Mouse (Mus musculus): ENCODE measurements around the gene Cpne8. TPM values are rescaled to one million over a fixed set of nuclear protein-coding genes. Genes with fewer than 3 reads are reported as not detected.
"Not testable (repeated sequence)": the region's sequence is repeated elsewhere in the genome, so short reads cannot be mapped to it uniquely, and the experiment has no call there.

The Cpne8 gene
- total RNA-seq, 1 experiment from 2014 or later = 0.37 TPM

DNA sequence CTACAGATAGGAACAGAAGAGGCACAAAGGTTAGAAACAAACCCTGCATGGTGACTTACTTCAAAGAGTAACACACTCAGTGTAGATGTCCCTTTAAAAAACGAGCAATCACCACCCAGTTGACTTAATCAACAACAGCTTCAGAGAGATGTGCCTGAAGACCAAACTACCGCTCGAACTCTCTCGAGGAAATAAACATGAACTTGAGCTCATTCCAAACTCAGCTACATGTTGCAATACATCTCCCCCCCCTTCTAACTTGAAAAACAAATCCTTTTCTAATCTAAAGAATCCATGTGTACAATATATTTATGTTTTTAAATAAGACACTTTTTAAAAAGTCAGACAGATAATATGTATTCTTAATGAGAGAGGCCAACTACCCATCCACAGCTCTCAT is 59.5 kb downstream of the Cpne8 start:
- no peak for ATAC-seq (replicated peaks; ENCODE audit: low read depth, poor library complexity, severe bottlenecking)

DNA sequence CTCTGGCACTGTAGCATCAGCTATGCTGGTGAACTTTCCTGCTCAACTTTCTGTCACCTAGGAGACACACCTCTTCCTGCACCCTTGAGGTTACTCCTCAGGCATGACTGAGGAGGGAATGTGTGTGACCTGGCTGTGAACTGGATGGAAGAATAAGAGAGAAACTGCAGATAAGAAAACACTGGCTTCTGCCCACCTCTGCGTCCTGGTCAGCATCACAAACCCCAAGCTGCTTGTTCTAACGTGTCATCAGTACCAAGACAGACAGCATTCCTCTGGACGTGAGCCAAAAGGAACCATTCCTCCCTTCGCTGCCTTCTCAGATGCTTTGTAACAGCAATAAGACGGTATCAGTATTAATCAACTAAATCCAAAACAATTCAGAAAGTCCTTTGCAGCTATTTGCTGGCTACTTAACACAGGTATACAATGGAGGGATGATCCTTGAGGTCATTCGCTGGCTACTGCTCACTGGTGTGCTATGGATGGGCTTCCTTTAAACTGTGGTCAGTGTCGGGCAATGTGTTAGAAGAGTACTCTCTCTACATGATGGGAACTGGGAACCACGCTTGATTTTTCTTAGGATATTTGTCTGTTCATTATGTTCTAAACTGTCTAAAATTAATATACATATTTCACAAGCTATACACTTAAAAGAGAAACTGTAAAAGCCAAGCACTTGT is 63.0 kb downstream of the Cpne8 start:
- no peak for ATAC-seq (replicated peaks; ENCODE audit: low read depth, poor library complexity, severe bottlenecking)

DNA sequence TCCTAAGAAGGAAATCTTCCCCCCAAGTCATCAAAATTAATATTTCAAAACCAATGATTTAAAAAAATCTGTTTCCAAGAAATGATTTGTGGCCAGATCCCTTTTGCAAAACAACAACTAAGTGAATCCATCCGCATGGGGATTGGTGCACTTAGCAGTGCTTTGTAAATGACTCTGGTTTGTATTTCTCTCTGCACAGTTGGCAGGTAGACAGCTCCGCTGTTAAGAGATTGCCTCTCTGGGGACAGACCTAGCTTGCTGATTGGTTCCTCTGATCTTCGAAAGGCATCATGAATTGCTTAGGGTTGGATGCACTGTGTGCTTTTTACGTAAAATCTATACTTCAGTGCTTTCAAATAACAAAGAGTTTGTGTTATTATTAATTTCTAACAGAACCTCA is 68.5 kb downstream of the Cpne8 start:
- ATAC-seq (replicated peaks; ENCODE audit: low read depth, poor library complexity, severe bottlenecking) = not testable (repeated sequence)

DNA sequence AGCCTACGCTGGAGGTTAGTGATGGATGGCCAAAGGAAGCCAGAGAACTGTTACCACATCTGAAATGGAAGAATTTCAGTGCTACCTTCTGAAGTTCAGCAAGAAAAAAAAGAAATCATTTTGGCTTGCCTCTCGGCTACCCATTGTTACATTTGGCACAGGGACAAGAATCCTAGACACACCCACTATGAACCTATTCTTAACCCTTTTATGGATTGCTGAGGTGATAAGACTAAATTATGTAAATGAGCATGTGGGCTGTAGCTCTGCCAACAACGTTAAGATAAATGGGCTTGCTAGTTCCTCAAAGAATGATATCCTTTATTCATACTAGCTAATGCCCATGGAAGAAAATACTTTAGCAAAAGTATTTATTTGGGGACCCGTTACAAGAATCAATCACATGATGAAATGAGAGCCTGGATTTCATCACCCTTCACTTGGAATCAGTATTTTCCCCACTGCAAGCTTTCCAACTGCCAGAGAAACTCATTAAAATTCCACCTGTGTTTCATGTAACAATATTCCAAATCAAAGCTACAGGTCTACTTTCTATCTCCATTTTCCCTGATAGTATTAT is 69.3 kb downstream of the Cpne8 start:
- ATAC-seq (replicated peaks; ENCODE audit: low read depth, poor library complexity, severe bottlenecking) = no peak

DNA sequence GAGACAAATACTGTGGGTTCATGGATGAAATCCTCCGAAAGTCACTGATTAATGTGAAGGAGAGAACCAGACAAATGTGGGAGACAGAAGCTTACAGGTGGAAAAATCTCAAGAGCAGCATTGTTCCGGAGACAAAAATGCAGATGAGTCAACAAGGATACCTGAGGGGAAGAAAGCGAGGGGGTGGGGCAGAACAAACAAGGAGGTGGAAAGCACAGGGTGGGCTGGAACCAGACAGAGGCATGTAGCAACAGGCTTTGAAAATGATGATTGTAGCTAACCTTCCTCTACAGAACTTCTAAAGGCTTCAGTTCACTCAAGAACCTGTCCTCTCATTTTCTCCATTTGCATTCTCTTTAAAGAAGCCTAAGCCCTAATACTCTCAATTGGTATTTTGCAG is 70.9 kb downstream of the Cpne8 start:
- no peak for ATAC-seq (replicated peaks; ENCODE audit: low read depth, poor library complexity, severe bottlenecking)

DNA sequence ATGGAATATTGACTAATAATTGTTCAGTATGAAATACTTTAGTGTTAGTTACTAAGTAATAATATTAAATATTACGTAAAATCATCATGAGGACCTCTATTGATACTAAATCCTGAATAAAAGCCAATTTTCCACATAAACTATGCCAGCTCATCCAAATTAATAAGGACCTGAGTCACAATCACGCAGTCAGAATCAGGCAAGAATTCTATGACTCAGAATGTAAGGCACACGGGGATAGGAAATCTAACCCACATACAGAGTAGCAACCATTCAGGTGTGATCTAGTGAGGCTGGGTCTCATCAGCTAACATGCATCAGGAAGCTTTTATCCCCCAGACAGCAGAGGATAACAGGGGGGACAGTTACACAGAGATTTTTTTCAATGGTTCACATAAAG is 72.1 kb downstream of the Cpne8 start:
- no peak for ATAC-seq (replicated peaks; ENCODE audit: low read depth, poor library complexity, severe bottlenecking)

DNA sequence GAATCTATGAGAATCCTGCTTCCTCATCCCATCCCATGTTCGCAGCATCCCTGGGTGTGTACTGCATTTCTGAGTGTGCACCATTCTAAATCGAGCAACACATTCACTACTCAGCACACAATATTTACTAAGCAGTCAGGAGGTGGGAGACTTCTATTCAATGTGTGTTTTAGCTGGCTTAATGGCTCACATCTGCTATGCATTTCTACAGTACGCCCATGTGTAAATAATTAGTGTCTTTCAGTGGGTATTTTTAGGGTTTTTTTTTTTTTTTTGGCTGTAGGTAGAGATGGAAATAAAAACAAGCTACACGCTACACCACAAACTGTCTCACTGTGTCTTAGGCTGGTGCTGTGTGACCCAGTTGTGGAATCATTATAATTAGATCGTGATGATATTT is 75.6 kb downstream of the Cpne8 start:
- ATAC-seq (replicated peaks; ENCODE audit: low read depth, poor library complexity, severe bottlenecking) = no peak

DNA sequence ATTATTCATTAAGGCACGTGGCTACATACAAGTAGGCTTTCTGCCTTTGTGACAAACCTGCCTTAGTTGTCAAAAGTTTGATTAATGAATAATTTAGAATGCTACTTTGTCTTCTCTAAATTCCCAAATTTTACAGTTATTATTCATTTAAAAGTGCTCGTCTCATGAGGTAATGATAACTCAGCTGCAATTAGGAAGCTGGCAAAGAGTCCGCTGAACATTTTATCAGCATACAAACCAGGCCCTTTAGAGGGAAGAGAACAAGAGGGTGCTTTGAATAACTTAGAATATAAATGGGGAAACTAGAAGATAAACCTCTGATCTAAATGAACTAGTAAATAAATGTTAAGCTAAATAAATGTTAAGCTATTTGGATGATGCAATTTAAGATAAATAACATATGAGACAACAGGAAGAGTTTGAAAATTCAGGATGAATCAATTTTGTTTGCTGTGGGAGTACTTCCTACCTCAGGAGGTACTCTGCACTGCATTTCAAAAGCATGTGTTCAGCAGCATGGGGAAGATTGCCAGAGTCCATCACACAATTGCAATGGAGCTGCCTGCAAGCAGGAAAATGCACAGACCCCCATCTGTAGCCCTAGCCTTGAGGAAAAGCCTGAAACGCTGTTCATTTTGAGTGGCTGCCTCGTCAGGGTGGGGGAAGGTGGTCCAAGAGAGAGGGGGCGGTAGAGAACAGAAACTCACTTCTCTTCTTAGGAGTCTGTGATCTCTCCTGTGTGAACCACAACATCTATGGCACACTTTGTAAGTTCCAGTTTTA is 81.3 kb downstream of the Cpne8 start:
- ATAC-seq (replicated peaks; ENCODE audit: low read depth, poor library complexity, severe bottlenecking) = no peak

DNA sequence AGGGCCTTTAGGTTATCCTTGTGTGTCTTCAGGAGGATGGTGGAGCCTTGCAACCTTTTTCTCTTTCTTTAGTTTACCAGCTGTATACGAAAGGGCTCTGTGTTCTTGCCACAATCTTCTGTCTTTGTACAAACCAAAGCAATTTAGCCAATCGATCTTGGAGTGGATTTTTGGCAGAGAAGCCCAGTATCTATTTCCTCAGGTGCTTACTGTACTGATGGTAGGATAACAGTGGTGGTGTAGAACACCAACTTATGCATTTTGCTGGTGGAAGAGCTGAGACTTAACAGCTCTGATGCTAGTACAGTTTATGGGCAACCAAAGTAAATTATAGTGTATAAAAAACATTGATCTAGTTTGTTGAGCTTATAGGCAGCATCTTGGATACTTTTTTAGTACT is 83.6 kb downstream of the Cpne8 start:
- no peak for ATAC-seq (replicated peaks; ENCODE audit: low read depth, poor library complexity, severe bottlenecking)

DNA sequence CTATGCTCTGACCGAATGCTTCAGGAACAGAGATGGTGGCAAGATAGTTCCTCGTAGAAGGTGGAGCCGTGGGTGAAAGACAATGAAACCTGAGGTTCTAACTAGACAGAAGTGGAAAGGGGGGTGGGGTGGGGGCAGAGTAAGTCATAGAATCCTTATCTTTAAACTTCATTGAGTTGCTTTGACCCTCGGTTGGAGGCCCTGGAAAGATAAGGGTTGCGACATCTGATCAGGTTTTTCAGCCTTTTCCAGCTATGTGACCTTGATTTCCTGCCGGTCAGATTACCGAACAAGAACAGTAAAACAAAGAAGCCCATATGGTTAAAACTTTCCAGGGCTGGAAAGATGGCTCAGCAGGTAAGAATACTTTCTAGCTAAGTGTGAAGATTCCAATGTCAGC is 89.6 kb downstream of the Cpne8 start:
- no peak for ATAC-seq (replicated peaks; ENCODE audit: low read depth, poor library complexity, severe bottlenecking)

DNA sequence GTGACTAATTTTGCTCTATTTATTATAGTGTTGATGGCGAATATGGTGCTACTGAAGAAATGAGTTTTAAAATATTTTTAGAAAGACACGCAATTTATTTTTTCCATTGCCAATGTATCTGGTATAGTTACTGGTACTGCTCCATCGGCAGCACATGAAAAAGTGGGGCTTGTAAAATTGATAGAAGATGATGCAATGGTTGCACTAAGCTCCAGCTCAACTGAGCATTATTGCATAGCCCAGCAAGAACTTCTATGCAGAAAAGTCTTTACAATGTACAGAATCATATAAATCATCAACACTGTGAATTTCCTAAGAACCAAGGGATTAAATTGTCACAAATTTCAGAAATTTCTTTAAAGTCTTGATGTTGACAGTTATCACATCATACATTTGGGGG is 101.8 kb downstream of the Cpne8 start:
- no peak for ATAC-seq (replicated peaks; ENCODE audit: low read depth, poor library complexity, severe bottlenecking)

DNA sequence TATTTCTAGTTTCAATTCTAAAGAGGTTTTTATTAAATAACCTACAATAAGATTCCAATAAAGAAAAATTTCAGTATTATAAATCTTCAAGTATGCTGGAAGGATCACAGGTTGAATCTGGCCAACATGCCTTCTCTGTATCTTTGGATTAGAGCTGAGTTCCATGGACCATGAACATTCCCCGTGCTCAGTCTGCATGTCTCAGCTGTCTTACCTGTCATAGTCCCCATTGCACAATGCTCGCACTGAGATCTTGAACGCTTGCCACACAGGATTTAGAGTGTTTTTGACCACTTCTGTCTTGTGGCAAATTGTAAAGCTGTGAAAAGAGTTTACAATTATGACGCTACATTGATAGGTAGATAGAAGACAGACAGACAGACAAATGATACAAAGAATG is 110.0 kb downstream of the Cpne8 start:
- no peak for ATAC-seq (replicated peaks; ENCODE audit: low read depth, poor library complexity, severe bottlenecking)

DNA sequence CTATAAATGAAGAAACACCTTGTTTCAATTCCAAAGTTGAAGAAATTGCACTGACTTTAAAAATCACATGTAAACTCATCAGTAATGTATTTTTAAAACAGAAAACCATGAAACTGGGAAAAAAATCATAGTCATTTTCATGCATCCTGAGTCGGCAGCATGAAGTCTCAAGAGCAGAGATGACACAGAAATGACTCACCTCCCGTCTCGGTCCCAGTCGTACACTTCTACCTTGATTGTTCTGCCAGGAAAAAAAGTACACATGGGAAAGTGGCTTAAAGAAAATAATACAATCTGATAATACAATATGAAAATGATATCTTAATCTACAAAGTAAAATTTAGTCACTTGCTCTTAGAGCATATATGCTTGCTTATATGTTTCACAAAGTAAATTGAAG is 111.2 kb downstream of the Cpne8 start:
- no peak for ATAC-seq (replicated peaks; ENCODE audit: low read depth, poor library complexity, severe bottlenecking)

DNA sequence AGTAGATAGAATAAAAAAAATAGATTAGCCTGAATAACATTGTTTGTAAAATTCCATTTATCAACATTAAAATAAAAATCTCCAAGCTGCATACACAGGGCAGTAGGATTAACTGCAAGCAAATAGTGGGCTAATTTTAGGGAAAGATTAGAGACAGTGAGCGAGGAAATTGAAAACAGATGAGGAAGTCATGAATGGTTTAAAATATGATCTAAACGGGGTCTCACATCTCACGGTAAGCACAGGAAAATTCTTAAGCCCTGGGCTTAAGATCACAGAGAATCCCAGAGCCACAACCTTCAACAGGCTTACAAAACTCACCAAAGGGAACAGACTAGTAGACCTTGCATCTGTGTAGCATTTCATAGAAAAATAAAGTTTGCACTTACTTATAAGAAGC is 115.2 kb downstream of the Cpne8 start:
- ATAC-seq (replicated peaks; ENCODE audit: low read depth, poor library complexity, severe bottlenecking) = no peak

DNA sequence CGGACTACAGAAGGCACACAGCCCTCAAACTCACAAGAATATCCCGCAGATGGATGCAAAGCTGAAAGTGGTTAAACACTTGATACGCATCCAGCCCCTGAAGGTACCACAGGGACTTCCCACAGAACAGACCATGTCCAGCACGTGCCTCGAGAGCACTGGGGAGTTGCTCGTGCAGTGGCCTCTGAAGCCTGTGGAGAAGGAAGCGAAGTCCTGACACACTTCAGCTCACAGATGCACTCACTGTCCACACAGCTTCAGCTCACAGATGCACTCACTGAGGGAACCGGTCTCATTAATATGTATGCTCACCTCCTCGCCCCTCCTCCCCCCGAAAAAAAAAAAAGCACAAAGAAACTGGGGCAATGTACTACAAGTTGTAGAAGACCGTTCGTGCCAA is 117.6 kb downstream of the Cpne8 start:
- ATAC-seq (replicated peaks; ENCODE audit: low read depth, poor library complexity, severe bottlenecking) = no peak

DNA sequence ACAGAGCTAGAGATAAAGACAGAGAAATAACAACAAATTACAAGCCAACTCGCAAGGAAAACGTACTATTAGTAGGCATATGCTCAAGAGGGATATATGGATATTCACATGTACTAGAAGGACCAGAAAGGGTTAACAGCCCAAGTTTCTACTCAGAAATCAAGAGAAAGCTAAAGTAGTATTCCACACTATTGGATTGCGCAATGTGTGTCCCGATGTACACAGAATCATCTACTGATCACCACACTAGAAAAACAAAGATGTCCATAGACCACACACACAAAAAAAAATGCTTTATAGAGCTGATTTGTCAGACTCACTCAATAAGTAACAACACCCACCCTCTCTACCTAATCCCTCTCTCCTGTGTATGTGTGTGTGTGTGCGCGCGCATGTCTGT is 130.6 kb downstream of the Cpne8 start:
- no peak for ATAC-seq (replicated peaks; ENCODE audit: low read depth, poor library complexity, severe bottlenecking)

DNA sequence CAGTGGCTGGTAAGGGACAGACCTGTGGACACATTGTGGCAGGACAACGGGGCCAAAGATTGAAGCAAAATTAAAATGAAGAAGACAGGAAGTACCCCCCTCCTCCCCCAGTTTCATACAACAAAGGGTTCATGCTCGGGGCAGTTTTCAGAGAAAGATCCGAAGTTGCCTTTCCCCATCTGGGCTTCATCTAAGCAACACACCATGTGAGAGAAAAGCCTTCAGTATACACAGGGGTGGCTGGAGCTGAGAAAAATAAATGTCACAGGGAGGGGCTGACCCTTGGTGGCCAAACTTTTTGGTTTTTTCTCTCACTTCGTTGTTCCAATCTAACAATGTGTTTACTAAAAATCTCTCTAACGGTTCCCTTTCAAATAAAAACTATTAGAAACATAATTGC is 135.8 kb downstream of the Cpne8 start:
- ATAC-seq (replicated peaks; ENCODE audit: low read depth, poor library complexity, severe bottlenecking) = no peak

DNA sequence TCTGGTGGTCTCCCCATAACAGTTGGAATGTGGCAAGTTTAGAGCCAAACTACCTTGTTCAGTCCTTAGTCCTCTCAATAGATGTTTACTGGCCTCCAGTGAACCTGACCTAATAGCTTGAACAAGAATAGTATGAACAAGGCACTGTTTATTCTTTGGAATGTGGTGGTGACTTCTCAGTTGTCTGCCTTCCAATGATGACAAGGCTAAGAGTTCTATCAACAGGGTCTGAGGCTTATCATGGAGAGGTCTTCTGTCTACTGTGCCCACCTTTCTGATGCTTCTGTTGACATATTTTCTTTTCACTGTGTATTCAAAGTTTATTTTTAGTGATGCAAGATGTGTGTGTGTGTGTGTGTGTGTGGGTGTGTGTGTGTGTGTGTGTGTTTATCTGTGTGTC is 137.1 kb downstream of the Cpne8 start:
- no peak for ATAC-seq (replicated peaks; ENCODE audit: low read depth, poor library complexity, severe bottlenecking)

DNA sequence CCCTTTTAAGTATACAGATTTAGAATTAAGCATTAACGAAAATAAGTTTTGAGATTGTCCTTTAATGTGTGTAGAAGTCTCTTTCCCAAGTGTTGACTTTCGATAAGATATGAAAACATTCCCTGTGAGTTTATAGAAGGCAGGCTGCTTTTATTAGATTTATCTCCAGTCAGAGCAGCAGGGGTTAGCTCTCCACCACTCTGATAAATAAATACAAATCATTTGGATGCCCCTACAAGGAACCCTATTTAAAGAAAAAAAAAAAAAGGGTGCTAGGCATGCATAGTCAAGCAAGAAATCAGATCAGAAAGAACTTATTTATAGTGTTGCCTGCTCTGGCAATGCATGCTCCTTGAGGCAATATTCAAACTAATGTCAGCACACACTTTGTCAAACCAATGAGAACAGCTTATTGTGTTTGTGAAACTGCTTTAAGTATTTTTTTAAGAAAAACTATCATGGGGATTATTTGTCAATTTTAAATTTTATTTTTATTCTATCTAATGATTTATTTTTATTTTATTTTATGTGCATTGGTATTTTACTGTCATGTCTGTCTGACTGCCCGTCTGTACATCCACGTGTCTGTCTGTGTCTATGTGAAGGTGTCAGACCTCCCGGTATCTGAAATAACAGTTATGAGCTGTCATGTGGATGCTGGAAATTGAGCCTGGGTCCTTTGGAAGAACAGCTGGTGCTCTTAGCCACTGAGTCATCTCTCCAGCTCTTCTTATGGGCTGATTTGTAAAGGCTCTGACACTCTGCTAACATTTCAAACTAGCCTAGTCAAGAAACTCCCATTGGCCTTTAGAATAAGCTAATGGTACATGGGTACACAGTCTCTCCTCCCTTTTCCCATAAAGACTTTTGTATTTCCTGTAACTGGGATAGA is 142.7 kb downstream of the Cpne8 start:
- ATAC-seq (replicated peaks; ENCODE audit: low read depth, poor library complexity, severe bottlenecking) = no peak

DNA sequence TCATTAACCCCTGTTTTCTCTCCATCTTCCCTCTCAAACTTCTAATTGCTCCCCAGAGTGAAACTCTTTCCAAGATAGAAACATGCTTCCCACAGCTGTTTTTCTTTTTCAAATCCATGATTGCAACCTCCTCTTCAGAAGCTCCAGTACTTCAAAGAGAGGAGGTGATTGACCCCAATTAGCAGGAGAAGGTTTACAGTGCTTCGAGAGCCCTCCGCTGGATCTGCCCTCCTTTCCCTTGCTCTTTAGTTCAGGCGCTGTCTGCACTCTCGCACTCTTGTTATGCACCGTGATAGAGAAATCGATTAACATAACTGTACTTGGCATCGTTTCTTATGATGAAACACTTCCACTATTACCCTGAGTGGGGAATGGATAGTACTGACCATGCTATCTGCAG is 143.5 kb downstream of the Cpne8 start:
- no peak for ATAC-seq (replicated peaks; ENCODE audit: low read depth, poor library complexity, severe bottlenecking)

DNA sequence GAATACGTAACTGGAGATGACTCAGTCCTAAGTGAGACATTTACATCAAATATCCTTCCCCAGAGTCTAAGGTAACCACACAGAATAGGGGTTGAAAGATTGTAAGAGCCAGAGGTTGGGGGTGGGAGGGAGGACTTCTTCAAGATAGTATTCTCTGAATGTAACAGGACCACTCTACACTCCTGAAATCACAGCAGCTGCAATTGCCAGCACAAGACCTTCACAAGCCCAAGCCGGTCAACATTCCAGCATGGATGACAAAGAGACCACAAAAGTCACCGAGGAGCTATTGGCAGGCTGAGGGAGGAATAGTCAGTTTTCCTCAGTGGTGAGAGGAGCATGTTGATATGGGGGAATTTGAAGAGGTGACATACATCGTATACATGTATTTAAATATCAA is 166.5 kb downstream of the Cpne8 start:
- no peak for ATAC-seq (replicated peaks; ENCODE audit: low read depth, poor library complexity, severe bottlenecking)
